Mouse (Mus musculus): ENCODE measurements around the gene Pank2. TPM values are rescaled to one million over a fixed set of nuclear protein-coding genes. Genes with fewer than 3 reads are reported as not detected.
"Not testable (repeated sequence)": the region's sequence is repeated elsewhere in the genome, so short reads cannot be mapped to it uniquely, and the experiment has no call there.

Pank2 gene
- polyA plus RNA-seq, 1 experiment from 2014 or later = 20.3 TPM

DNA sequence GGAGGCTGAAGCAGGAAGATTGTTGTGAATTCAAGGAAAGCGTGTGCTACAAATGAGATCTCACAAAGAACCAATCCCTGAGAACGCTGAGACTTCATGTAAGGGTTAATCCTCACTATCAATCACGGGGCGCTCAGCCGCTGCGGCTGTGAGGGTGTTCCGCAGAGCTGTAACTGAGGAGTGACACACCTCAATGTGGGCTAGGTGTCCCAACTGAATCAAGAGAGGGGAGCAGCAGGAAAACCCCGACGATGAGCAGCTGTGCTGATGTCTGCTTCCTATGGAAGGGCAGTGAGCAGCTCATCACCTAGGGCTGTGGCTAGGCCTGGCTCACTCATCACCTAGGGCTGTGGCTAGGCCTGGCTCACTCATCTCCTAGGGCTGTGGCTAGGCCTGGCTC, 42.2 kb downstream of the Pank2 start:
- Histone ChIP-seq H3K27ac (ENCODE audit: low read length) (no peak overlapping the region), H3K9me3 (replicated peaks; ENCODE audit: control insufficient read depth, low read length, poor library complexity, severe bottlenecking) (no peaks in the 10 kb centered on the region), H3K4me2 (ENCODE audit: low read length) (no peak overlapping the region), H3K36me3 (ENCODE audit: control insufficient read depth, insufficient read depth, low read length) (peaks cover 21% of the 10 kb centered on the region), H3K27me3 (ENCODE audit: control insufficient read depth, insufficient read depth, low read depth, low read length) (no peaks in the 10 kb centered on the region), H3K4me3 (ENCODE audit: low read depth, low read length) (no peak overlapping the region), H3K9ac (ENCODE audit: low read depth, low read length) (no peak overlapping the region), H3K4me1 (ENCODE audit: control insufficient read depth, insufficient read depth, low read length) (0 out of 2 replicates have a peak, but pooled peaks cover 4% of the 10 kb centered on the region)
- ATAC-seq = no peak
- WGBS = 81% methylated on average over 9 of the region's 9 CpGs

DNA sequence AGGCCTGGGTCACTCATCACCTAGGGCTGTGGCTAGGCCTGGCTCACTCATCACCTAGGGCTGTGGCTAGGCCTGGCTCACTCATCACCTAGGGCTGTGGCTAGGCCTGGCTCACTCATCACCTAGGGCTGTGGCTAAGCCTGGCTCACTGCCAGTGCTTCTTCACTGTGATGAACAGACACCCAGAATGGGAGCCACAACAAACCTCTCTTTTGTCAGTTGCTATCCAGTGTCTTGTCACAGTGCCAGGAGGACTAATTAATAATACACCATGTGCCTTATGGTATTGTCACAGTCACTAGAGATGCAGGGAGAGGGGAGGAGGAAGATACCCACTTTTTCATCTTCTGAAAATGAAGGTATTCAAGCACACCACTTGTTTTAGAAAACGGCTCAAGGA, 42.9 kb downstream of the Pank2 start:
- H3K36me3 ChIP-seq (ENCODE audit: control insufficient read depth, insufficient read depth, low read length) = peaks cover 19% of the 10 kb centered on the region
- H3K9me3 ChIP-seq (replicated peaks; ENCODE audit: control insufficient read depth, low read length, poor library complexity, severe bottlenecking); H3K4me2 ChIP-seq (ENCODE audit: low read length); ATAC-seq; H3K4me3 ChIP-seq (ENCODE audit: low read depth, low read length); H3K9ac ChIP-seq (ENCODE audit: low read depth, low read length); H3K27me3 ChIP-seq (ENCODE audit: control insufficient read depth, insufficient read depth, low read depth, low read length); H3K27ac ChIP-seq (ENCODE audit: low read length); H3K4me1 ChIP-seq (ENCODE audit: control insufficient read depth, insufficient read depth, low read length): not testable (repeated sequence)
- WGBS = 83% methylated on average over 1 of the region's 1 CpGs

DNA sequence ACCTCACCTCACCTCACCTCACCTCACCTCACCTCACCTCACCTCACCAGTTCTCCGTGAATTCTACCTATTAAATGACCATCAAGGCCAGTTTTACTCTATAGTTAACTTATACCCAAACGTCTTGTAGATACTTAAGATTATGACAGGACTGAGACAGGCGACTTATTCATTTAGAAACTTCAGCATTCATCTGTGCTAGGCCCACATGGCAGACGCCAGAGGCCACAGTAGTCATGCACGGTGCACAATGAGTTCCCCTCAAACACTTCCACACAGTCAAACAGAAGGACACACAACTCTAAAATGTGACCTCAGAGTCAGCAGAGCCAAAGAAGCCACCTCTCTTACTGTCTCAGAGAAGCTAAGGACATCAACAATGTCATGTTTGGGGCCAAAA, 45.1 kb downstream of the Pank2 start:
- Histone ChIP-seq H3K27me3 (ENCODE audit: control insufficient read depth, insufficient read depth, low read depth, low read length) (no peaks in the 10 kb centered on the region), H3K9ac (ENCODE audit: low read depth, low read length) (no peak overlapping the region), H3K27ac (ENCODE audit: low read length) (no peak overlapping the region), H3K4me2 (ENCODE audit: low read length) (no peak overlapping the region), H3K9me3 (replicated peaks; ENCODE audit: control insufficient read depth, low read length, poor library complexity, severe bottlenecking) (no peaks in the 10 kb centered on the region), H3K36me3 (ENCODE audit: control insufficient read depth, insufficient read depth, low read length) (peaks cover 22% of the 10 kb centered on the region), H3K4me1 (ENCODE audit: control insufficient read depth, insufficient read depth, low read length) (no peaks in the 10 kb centered on the region), H3K4me3 (ENCODE audit: low read depth, low read length) (no peak overlapping the region)
- WGBS = 82% methylated on average over 5 of the region's 5 CpGs
- ATAC-seq = no peak

DNA sequence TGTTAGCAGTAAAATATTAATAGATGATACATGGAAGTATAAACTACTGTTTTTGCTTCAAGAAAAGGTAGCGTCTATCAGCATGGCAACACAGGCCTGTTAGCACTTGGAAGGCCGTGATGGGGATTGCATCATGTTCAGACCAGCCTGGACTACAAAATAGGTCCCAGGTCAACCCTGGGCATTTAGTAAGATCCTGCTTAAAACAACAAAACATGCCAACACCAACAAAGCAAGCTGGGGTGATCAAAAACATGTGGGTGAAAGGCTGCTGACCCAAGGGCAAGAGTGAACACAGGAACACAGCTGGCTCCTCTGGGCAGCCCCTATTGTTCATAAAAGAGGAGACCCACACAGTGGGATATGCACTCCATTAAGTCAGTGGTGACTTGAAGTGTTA, 45.5 kb downstream of the Pank2 start:
- Histone ChIP-seq H3K4me1 (ENCODE audit: control insufficient read depth, insufficient read depth, low read length) (no peaks in the 10 kb centered on the region), H3K4me3 (ENCODE audit: low read depth, low read length) (no peak overlapping the region), H3K9ac (ENCODE audit: low read depth, low read length) (no peak overlapping the region), H3K4me2 (ENCODE audit: low read length) (no peak overlapping the region), H3K9me3 (replicated peaks; ENCODE audit: control insufficient read depth, low read length, poor library complexity, severe bottlenecking) (no peaks in the 10 kb centered on the region), H3K27ac (ENCODE audit: low read length) (no peak overlapping the region), H3K36me3 (ENCODE audit: control insufficient read depth, insufficient read depth, low read length) (peaks cover 19% of the 10 kb centered on the region), H3K27me3 (ENCODE audit: control insufficient read depth, insufficient read depth, low read depth, low read length) (no peaks in the 10 kb centered on the region)
- no peak for ATAC-seq
- WGBS = 62% methylated on average over 2 of the region's 2 CpGs

DNA sequence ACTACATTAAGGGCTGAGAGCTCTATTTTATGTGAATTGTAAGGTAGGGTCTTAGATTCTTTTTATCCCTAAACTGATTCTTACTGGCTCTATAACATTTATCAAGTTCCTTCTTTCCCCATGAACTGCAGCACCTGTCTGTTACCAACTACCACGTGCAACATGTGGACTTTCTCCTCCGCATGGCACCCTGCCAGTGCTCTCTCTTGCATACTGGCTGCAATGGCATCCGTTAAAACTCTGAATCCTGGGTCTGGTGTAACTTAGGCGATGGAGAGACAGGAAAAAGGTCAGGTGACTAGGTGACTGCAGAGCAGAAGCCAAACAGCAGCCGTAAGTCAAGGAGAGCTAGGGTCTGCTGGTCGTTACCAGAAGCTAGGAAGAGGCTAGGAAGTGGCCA, 47.0 kb downstream of the Pank2 start:
- no peak overlapping the region for H3K4me2 ChIP-seq (ENCODE audit: low read length)
- no peaks in the 10 kb centered on the region for H3K27me3 ChIP-seq (ENCODE audit: control insufficient read depth, insufficient read depth, low read depth, low read length)
- no peak for ATAC-seq
- WGBS = 78% methylated on average over 6 of the region's 6 CpGs
- no peak overlapping the region for H3K9ac ChIP-seq (ENCODE audit: low read depth, low read length)
- peaks cover 10% of the 10 kb centered on the region for H3K36me3 ChIP-seq (ENCODE audit: control insufficient read depth, insufficient read depth, low read length)
- H3K27ac ChIP-seq (ENCODE audit: low read length) = no peak overlapping the region
- H3K4me3 ChIP-seq (ENCODE audit: low read depth, low read length) = no peak overlapping the region
- no peaks in the 10 kb centered on the region for H3K9me3 ChIP-seq (replicated peaks; ENCODE audit: control insufficient read depth, low read length, poor library complexity, severe bottlenecking)
- H3K4me1 ChIP-seq (ENCODE audit: control insufficient read depth, insufficient read depth, low read length) = no peaks in the 10 kb centered on the region

DNA sequence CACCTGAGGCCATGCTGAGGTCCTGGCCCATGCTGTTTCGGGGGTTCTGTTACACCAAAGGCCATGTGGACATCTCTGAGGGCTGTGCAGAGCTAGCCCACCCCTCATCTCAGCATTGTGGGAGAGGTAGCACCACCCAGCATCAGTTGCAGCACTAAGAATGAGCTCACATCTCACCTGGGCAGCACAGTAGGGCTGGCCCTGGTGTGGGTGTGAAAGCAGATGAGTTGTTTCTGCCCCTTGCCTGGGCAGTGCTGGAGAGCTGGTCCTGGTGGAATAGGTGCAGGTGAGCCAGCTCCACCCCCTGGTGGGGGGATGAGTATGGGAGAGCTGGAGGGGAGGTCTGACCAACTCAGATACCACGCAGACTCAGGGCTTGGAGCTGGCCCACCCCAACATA, 53.9 kb downstream of the Pank2 start:
- 94% methylated on average over 2 of the region's 2 CpGs for WGBS

DNA sequence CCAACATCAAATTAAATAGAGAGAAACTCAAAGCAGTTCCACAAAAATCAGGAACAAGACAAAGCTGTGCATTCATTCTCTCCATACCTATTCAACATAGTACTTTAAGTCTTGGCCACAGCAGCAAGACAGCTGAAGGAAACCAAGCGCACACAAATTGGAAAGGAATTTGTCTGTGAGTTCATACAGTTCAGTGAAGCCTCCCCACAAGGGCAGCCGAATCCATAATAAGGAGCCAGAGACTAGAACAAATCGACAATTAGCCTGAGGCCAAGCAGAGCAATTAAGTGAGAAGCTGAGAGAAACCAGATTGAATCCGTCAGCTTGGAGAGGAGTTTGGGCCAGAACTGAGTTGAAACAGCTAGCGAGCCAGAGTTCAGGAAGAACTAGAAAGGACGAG, 57.1 kb downstream of the Pank2 start:
- Histone ChIP-seq H3K4me1 (ENCODE audit: control insufficient read depth, insufficient read depth, low read length) (no peaks in the 10 kb centered on the region), H3K27me3 (ENCODE audit: control insufficient read depth, insufficient read depth, low read depth, low read length) (no peaks in the 10 kb centered on the region), H3K9ac (ENCODE audit: low read depth, low read length) (no peak overlapping the region), H3K27ac (ENCODE audit: low read length) (no peak overlapping the region), H3K36me3 (ENCODE audit: control insufficient read depth, insufficient read depth, low read length) (no peaks in the 10 kb centered on the region), H3K4me2 (ENCODE audit: low read length) (no peak overlapping the region), H3K4me3 (ENCODE audit: low read depth, low read length) (no peak overlapping the region), H3K9me3 (replicated peaks; ENCODE audit: control insufficient read depth, low read length, poor library complexity, severe bottlenecking) (0 out of 2 replicates have a peak, but pooled peaks cover 4% of the 10 kb centered on the region)
- 85% methylated on average over 6 of the region's 6 CpGs for WGBS
- no peak for ATAC-seq

More for the DNA sequence above, 53.9 kb downstream of the Pank2 start:
- Histone ChIP-seq H3K4me1 (ENCODE audit: control insufficient read depth, insufficient read depth, low read length) (no peaks in the 10 kb centered on the region), H3K4me2 (ENCODE audit: low read length) (no peak overlapping the region), H3K9ac (ENCODE audit: low read depth, low read length) (no peak overlapping the region), H3K9me3 (replicated peaks; ENCODE audit: control insufficient read depth, low read length, poor library complexity, severe bottlenecking) (0 out of 2 replicates have a peak, but pooled peaks cover 4% of the 10 kb centered on the region), H3K27ac (ENCODE audit: low read length) (no peak overlapping the region), H3K4me3 (ENCODE audit: low read depth, low read length) (no peak overlapping the region), H3K27me3 (ENCODE audit: control insufficient read depth, insufficient read depth, low read depth, low read length) (no peaks in the 10 kb centered on the region), H3K36me3 (ENCODE audit: control insufficient read depth, insufficient read depth, low read length) (peaks cover 7% of the 10 kb centered on the region)
- peak; percentile 28; the same call in 1 of the 2 replicates for ATAC-seq

DNA sequence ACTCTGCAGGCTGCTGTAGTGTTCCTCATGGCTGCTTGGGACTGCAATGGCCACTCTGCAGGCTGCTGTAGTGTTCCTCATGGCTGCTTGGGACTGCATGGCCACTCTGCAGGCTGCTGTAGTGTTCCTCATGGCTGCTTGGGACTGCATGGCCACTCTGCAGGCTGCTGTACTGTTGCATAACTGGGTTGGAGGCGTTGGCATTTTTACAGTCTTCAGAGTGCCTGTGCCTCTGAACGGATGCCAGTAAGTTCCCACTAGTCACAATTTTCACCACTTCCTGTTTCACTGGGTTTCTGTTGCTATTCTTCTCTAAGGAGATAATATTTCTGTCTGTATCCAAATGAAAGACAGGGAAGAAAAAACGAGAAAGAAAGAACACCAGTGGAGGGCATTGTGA, 58.9 kb downstream of the Pank2 start:
- not testable (repeated sequence) for ATAC-seq; H3K27ac ChIP-seq (ENCODE audit: low read length); H3K27me3 ChIP-seq (ENCODE audit: control insufficient read depth, insufficient read depth, low read depth, low read length)

DNA sequence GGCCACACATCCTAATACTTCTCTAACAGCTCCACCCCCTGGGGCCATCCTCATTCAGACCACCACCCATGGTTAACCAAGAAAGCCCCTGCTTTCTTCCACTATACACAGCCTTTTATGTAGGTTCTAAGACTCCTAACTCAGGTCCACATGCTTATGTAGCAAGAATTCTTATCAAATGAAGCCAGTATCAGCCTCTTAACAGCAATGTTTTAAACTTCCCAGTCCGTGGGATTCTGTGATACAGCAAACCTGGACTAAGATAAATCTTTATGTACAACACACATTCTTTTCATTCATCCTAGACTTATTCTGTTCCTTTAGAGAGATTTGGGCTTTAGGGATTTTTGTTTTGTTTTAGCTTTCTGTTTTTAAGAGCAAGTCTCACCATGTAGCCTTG, 61.4 kb downstream of the Pank2 start:
- Histone ChIP-seq H3K27me3 (ENCODE audit: control insufficient read depth, insufficient read depth, low read depth, low read length) (no peaks in the 10 kb centered on the region), H3K9me3 (replicated peaks; ENCODE audit: control insufficient read depth, low read length, poor library complexity, severe bottlenecking) (no peaks in the 10 kb centered on the region), H3K9ac (ENCODE audit: low read depth, low read length) (no peak overlapping the region), H3K4me2 (ENCODE audit: low read length) (no peak overlapping the region), H3K36me3 (ENCODE audit: control insufficient read depth, insufficient read depth, low read length) (no peaks in the 10 kb centered on the region), H3K4me1 (ENCODE audit: control insufficient read depth, insufficient read depth, low read length) (no peaks in the 10 kb centered on the region), H3K4me3 (ENCODE audit: low read depth, low read length) (no peak overlapping the region), H3K27ac (ENCODE audit: low read length) (no peak overlapping the region)
- ATAC-seq = no peak
- 80% methylated on average over 1 of the region's 1 CpGs for WGBS

More for the DNA sequence above, 58.9 kb downstream of the Pank2 start:
- not testable (repeated sequence) for H3K4me1 ChIP-seq (ENCODE audit: control insufficient read depth, insufficient read depth, low read length); H3K4me3 ChIP-seq (ENCODE audit: low read depth, low read length); H3K9ac ChIP-seq (ENCODE audit: low read depth, low read length); H3K4me2 ChIP-seq (ENCODE audit: low read length); H3K9me3 ChIP-seq (replicated peaks; ENCODE audit: control insufficient read depth, low read length, poor library complexity, severe bottlenecking); H3K36me3 ChIP-seq (ENCODE audit: control insufficient read depth, insufficient read depth, low read length)
- 80% methylated on average over 3 of the region's 3 CpGs for WGBS

DNA sequence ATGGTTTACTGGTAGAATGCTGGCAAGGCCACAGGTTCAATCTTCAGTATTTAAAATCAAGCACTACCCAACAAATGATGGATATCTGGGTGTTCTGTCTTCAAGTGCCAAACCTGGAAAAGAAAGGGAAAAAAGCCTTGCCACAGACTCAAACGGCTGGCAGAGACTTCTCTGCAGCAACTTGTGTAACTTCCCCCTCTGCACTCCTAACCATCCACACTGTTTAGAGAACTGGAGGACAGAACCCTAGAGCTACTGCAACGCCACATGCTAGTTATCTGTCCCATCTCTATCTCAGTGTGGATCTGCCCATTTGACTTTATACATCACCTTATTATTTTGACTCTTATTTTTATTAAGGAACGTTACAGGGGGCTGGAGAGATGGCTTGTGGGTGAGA, 63.7 kb downstream of the Pank2 start:
- Histone ChIP-seq H3K4me1 (ENCODE audit: control insufficient read depth, insufficient read depth, low read length) (no peaks in the 10 kb centered on the region), H3K27ac (ENCODE audit: low read length) (no peak overlapping the region), H3K27me3 (ENCODE audit: control insufficient read depth, insufficient read depth, low read depth, low read length) (no peaks in the 10 kb centered on the region), H3K9me3 (replicated peaks; ENCODE audit: control insufficient read depth, low read length, poor library complexity, severe bottlenecking) (no peaks in the 10 kb centered on the region), H3K4me2 (ENCODE audit: low read length) (no peak overlapping the region), H3K4me3 (ENCODE audit: low read depth, low read length) (no peak overlapping the region), H3K9ac (ENCODE audit: low read depth, low read length) (no peak overlapping the region), H3K36me3 (ENCODE audit: control insufficient read depth, insufficient read depth, low read length) (no peaks in the 10 kb centered on the region)
- WGBS = 81% methylated on average over 3 of the region's 3 CpGs
- no peak for ATAC-seq
